Mouse (Mus musculus): ENCODE measurements at regions not wholly inside any gene's neighbourhood (a gene's known extent, or its start where the extent isn't known, plus 50 kb on each side); places are given as distances from the start of the nearest gene placed in this dataset.

DNA sequence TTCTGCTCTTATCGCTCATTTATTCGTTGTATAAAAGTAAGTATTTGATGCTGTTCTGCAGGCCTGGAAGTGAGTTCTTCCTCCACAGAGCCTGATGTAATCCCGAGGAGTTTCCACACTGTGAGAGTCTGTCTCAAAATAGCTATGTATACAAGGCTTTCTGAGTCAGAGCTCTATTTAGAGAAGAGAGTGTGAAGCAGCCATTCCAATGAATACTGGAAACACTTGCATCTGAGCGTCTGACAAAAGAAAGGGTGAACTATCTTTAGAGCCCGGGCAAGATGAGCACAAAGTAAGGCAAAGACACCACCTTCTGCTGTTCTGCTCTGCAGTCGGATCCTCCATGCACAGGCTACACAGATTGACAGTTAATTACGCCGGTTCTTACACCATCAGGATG, 436.0 kb upstream of the Pou3f2 start:
- DNase-seq (ENCODE audit: low spot score) (no peak), ATAC-seq (ENCODE audit: insufficient read depth, low FRiP score, low TSS enrichment) (no peak)
- Histone ChIP-seq H3K36me3 (ENCODE audit: control insufficient read depth, insufficient read depth, low read length) (no peaks in the 10 kb centered on the region), H3K9ac (ENCODE audit: low read length) (no peak overlapping the region), H3K27me3 (ENCODE audit: control insufficient read depth, insufficient read depth, low read length) (no peaks in the 10 kb centered on the region), H3K27ac (ENCODE audit: low read depth, low read length) (no peak overlapping the region), H3K4me3 (ENCODE audit: low read depth, low read length) (no peak overlapping the region), H3K4me1 (ENCODE audit: control insufficient read depth, insufficient read depth, low read length) (no peaks in the 10 kb centered on the region), H3K9me3 (ENCODE audit: control insufficient read depth, low read length) (no peaks in the 10 kb centered on the region), H3K4me2 (ENCODE audit: low read depth) (no peak overlapping the region)
- 87% methylated on average over 8 of the region's 8 CpGs for WGBS

DNA sequence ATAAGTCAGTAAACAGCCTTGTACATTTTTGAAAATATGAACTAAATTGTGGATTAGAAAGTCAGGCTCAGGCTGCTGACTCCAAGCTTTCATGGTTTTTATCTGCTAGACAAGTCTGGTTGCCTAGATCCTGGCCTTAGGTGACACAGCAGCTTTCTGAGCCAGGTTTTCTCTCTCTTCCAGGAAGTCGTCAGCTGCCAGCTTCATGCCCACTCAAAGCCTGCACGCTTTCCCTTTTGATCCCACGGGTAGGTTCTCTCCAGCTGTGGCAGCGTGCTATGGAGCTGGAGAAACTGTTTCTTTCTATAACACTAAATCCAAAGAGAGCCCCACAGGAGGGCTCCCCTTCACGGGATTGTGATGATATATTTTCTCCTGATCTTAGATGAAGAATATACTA, 426.7 kb upstream of the Pou3f2 start:
- H3K9me3 ChIP-seq (ENCODE audit: control insufficient read depth, low read length) = no peaks in the 10 kb centered on the region
- no peak overlapping the region for H3K27ac ChIP-seq (ENCODE audit: low read depth, low read length)
- H3K4me3 ChIP-seq (ENCODE audit: low read depth, low read length) = no peak overlapping the region
- H3K4me1 ChIP-seq (ENCODE audit: control insufficient read depth, insufficient read depth, low read length) = no peaks in the 10 kb centered on the region
- ATAC-seq (ENCODE audit: insufficient read depth, low FRiP score, low TSS enrichment) = no peak
- no peak for DNase-seq (ENCODE audit: low spot score)
- H3K27me3 ChIP-seq (ENCODE audit: control insufficient read depth, insufficient read depth, low read length) = no peaks in the 10 kb centered on the region
- WGBS = 68% methylated on average over 5 of the region's 5 CpGs
- H3K4me2 ChIP-seq (ENCODE audit: low read depth) = no peak overlapping the region
- no peaks in the 10 kb centered on the region for H3K36me3 ChIP-seq (ENCODE audit: control insufficient read depth, insufficient read depth, low read length)
- no peak overlapping the region for H3K9ac ChIP-seq (ENCODE audit: low read length)

- no peaks in the 10 kb centered on the region for H3K27me3 ChIP-seq (ENCODE audit: control insufficient read depth, insufficient read depth, low read length)
- H3K4me2 ChIP-seq (ENCODE audit: low read depth) = no peak overlapping the region
- H3K4me1 ChIP-seq (ENCODE audit: control insufficient read depth, insufficient read depth, low read length) = no peaks in the 10 kb centered on the region
- no peak for DNase-seq (ENCODE audit: low spot score)
- no peak overlapping the region for H3K9ac ChIP-seq (ENCODE audit: low read length)
- H3K36me3 ChIP-seq (ENCODE audit: control insufficient read depth, insufficient read depth, low read length) = no peaks in the 10 kb centered on the region
- ATAC-seq (ENCODE audit: insufficient read depth, low FRiP score, low TSS enrichment) = peak; percentile 70
- H3K4me3 ChIP-seq (ENCODE audit: low read depth, low read length) = no peak overlapping the region
- WGBS = 64% methylated on average over 4 of the region's 4 CpGs
- no peak overlapping the region for H3K27ac ChIP-seq (ENCODE audit: low read depth, low read length)
- H3K9me3 ChIP-seq (ENCODE audit: control insufficient read depth, low read length) = no peaks in the 10 kb centered on the region
Measured at GRCm38 (mm10) chr4:22892694-22893046, 404.5 kb upstream of the Pou3f2 start.

- no peak overlapping the region for H3K9ac ChIP-seq (ENCODE audit: low read length)
- no peak overlapping the region for H3K4me2 ChIP-seq (ENCODE audit: low read depth)
- no peaks in the 10 kb centered on the region for H3K36me3 ChIP-seq (ENCODE audit: control insufficient read depth, insufficient read depth, low read length)
- peak; percentile 89 for ATAC-seq (ENCODE audit: insufficient read depth, low FRiP score, low TSS enrichment)
- H3K27ac ChIP-seq (ENCODE audit: low read depth, low read length) = peak overlapping the region; percentile 63; the same call in 1 of the 2 replicates
- no peaks in the 10 kb centered on the region for H3K4me1 ChIP-seq (ENCODE audit: control insufficient read depth, insufficient read depth, low read length)
- H3K27me3 ChIP-seq (ENCODE audit: control insufficient read depth, insufficient read depth, low read length) = no peaks in the 10 kb centered on the region
- WGBS = 39% methylated on average over 3 of the region's 3 CpGs
- H3K9me3 ChIP-seq (ENCODE audit: control insufficient read depth, low read length) = no peaks in the 10 kb centered on the region
- peak; percentile 10 for DNase-seq (ENCODE audit: low spot score)
- H3K4me3 ChIP-seq (ENCODE audit: low read depth, low read length) = no peak overlapping the region
Measured at GRCm38 (mm10) chr4:22891974-22892693, 404.0 kb upstream of the Pou3f2 start.

- Histone ChIP-seq H3K9me3 (ENCODE audit: control insufficient read depth, low read length) (no peaks in the 10 kb centered on the region), H3K27ac (ENCODE audit: low read depth, low read length) (no peak overlapping the region), H3K9ac (ENCODE audit: low read length) (no peak overlapping the region), H3K4me2 (ENCODE audit: low read depth) (no peak overlapping the region), H3K4me1 (ENCODE audit: control insufficient read depth, insufficient read depth, low read length) (no peaks in the 10 kb centered on the region), H3K27me3 (ENCODE audit: control insufficient read depth, insufficient read depth, low read length) (no peaks in the 10 kb centered on the region), H3K4me3 (ENCODE audit: low read depth, low read length) (no peak overlapping the region), H3K36me3 (ENCODE audit: control insufficient read depth, insufficient read depth, low read length) (no peaks in the 10 kb centered on the region)
- 21% methylated on average over 7 of the region's 7 CpGs for WGBS
- ATAC-seq (ENCODE audit: insufficient read depth, low FRiP score, low TSS enrichment) (no peak), DNase-seq (ENCODE audit: low spot score) (no peak)
Measured at GRCm38 (mm10) chr4:22880692-22881091, 392.5 kb upstream of the Pou3f2 start.

DNA sequence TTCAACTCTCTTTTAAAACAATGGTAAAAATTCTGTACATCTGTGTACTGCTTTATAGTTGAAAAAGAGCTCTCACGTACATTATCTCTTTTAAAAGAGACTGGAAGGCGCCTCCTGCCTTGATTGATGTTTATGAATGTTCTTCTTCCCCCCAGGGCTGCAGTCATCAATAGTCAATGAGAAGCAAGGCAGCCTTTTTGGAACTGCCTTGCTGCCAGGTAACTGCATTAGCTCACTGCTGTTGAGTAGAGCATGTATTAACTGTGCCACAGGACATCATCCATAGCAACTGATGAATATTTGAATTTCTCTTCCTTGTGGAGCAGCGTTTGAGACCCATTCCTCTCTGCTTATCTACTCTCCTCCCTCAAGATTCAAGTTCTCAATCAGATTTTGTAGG, 387.2 kb upstream of the Pou3f2 start:
- no peaks in the 10 kb centered on the region for H3K4me1 ChIP-seq (ENCODE audit: control insufficient read depth, insufficient read depth, low read length)
- WGBS = 72% methylated on average over 3 of the region's 3 CpGs
- H3K27me3 ChIP-seq (ENCODE audit: control insufficient read depth, insufficient read depth, low read length) = no peaks in the 10 kb centered on the region
- no peak overlapping the region for H3K9ac ChIP-seq (ENCODE audit: low read length)
- no peak overlapping the region for H3K4me2 ChIP-seq (ENCODE audit: low read depth)
- H3K27ac ChIP-seq (ENCODE audit: low read depth, low read length) = no peak overlapping the region
- no peaks in the 10 kb centered on the region for H3K9me3 ChIP-seq (ENCODE audit: control insufficient read depth, low read length)
- no peak overlapping the region for H3K4me3 ChIP-seq (ENCODE audit: low read depth, low read length)
- DNase-seq (ENCODE audit: low spot score) (no peak), ATAC-seq (ENCODE audit: insufficient read depth, low FRiP score, low TSS enrichment) (no peak)
- H3K36me3 ChIP-seq (ENCODE audit: control insufficient read depth, insufficient read depth, low read length) = no peaks in the 10 kb centered on the region

- no peaks in the 10 kb centered on the region for H3K36me3 ChIP-seq (ENCODE audit: control insufficient read depth, insufficient read depth, low read length)
- no peaks in the 10 kb centered on the region for H3K9me3 ChIP-seq (ENCODE audit: control insufficient read depth, low read length)
- H3K27me3 ChIP-seq (ENCODE audit: control insufficient read depth, insufficient read depth, low read length) = no peaks in the 10 kb centered on the region
- peak overlapping the region; percentile 47 for H3K9ac ChIP-seq (ENCODE audit: low read length)
- H3K4me3 ChIP-seq (ENCODE audit: low read depth, low read length) = no peak overlapping the region
- ATAC-seq (ENCODE audit: insufficient read depth, low FRiP score, low TSS enrichment) (no peak), DNase-seq (ENCODE audit: low spot score) (no peak)
- 32% methylated on average over 7 of the region's 7 CpGs for WGBS
- H3K4me2 ChIP-seq (ENCODE audit: low read depth) = peak overlapping the region; percentile 42
- H3K4me1 ChIP-seq (ENCODE audit: control insufficient read depth, insufficient read depth, low read length) = peaks cover 3% of the 10 kb centered on the region; the same call in 1 of the 2 replicates
- peak overlapping the region; percentile 92 for H3K27ac ChIP-seq (ENCODE audit: low read depth, low read length)
Measured at GRCm38 (mm10) chr4:22836124-22836445, 347.9 kb upstream of the Pou3f2 start.

- Histone ChIP-seq H3K36me3 (ENCODE audit: control insufficient read depth, insufficient read depth, low read length) (no peaks in the 10 kb centered on the region), H3K9ac (ENCODE audit: low read length) (peak overlapping the region; percentile 47), H3K9me3 (ENCODE audit: control insufficient read depth, low read length) (no peaks in the 10 kb centered on the region), H3K4me2 (ENCODE audit: low read depth) (peak overlapping the region; percentile 42), H3K4me3 (ENCODE audit: low read depth, low read length) (peak overlapping the region; percentile 10; the same call in 1 of the 2 replicates), H3K27ac (ENCODE audit: low read depth, low read length) (peak overlapping the region; percentile 92), H3K4me1 (ENCODE audit: control insufficient read depth, insufficient read depth, low read length) (peaks cover 3% of the 10 kb centered on the region; the same call in 1 of the 2 replicates), H3K27me3 (ENCODE audit: control insufficient read depth, insufficient read depth, low read length) (no peaks in the 10 kb centered on the region)
- ATAC-seq (ENCODE audit: insufficient read depth, low FRiP score, low TSS enrichment) (peak; percentile 88), DNase-seq (ENCODE audit: low spot score) (peak; percentile 79)
- 1% methylated on average over 9 of the region's 9 CpGs for WGBS
Measured at GRCm38 (mm10) chr4:22835381-22836123, 347.4 kb upstream of the Pou3f2 start.
